Mouse (Mus musculus) midbrain, postnatal 0 days (tissue): Measurements from ENCODE around the gene Cdc6. TPM values are rescaled to one million over a fixed set of nuclear protein-coding genes. Genes with fewer than 3 reads are reported as not detected.
A peak's percentile ranks its signal among the peaks of the same experiment; 100 is the strongest.
"Not testable (repeated sequence)": the region's sequence is repeated elsewhere in the genome, so short reads cannot be mapped to it uniquely, and the experiment has no call there.

ENCODE experiments used
- ATAC-seq: fragments of 200-750 bp; cut with Nextera tagmentation; 2 replicates; pipeline ENCODE4 v1.8.0; 2017; ENCODE audit warnings: moderate number of reproducible peaks, mild to moderate bottlenecking, moderate TSS enrichment, moderate library complexity; ENCODE audit not compliant: low FRiP score
- DNase-seq: peaks from one replicate; pipeline ENCODE4 v3.0.0-alpha.2; 2015; ENCODE audit warnings: low spot score
- H3K27ac ChIP-seq: fragments of 300-500 bp; sonication (generic); 2 replicates; pipeline ENCODE4 v1.5.1; 2014; ENCODE audit warnings: low read depth, mild to moderate bottlenecking, low read length, mixed read lengths
- H3K27me3 ChIP-seq: fragments of 300-500 bp; sonication (generic); 2 replicates; pipeline ENCODE4 v1.6.1; 2014; ENCODE audit warnings: low read length, control low read depth, mixed read lengths; ENCODE audit not compliant: insufficient read depth
- H3K36me3 ChIP-seq: fragments of 300-500 bp; sonication (generic); 2 replicates; pipeline ENCODE4 v1.6.1; 2014; ENCODE audit warnings: low read length, control low read depth, mixed read lengths; ENCODE audit not compliant: insufficient read depth
- H3K4me1 ChIP-seq: fragments of 300-500 bp; sonication (generic); 2 replicates; pipeline ENCODE4 v1.6.1; 2014; ENCODE audit warnings: mild to moderate bottlenecking, control low read depth, antibody characterized with exemption, low read length, mixed read lengths; ENCODE audit not compliant: insufficient read depth
- H3K4me2 ChIP-seq: fragments of 300-500 bp; sonication (generic); 2 replicates; pipeline ENCODE4 v1.6.1; 2014; ENCODE audit warnings: low read depth, mild to moderate bottlenecking, low read length, mixed read lengths; ENCODE audit not compliant: poor library complexity, severe bottlenecking
- H3K4me3 ChIP-seq: fragments of 300-500 bp; sonication (generic); 2 replicates; pipeline ENCODE4 v1.5.1; 2014; ENCODE audit warnings: low read depth, mild to moderate bottlenecking, low read length, moderate library complexity
- H3K9ac ChIP-seq: fragments of 300-500 bp; sonication (generic); replicated peaks from 2 replicates; pipeline ENCODE4 v1.6.1; 2014; ENCODE audit warnings: mild to moderate bottlenecking, low read length, moderate library complexity, mixed read lengths; ENCODE audit not compliant: poor library complexity, severe bottlenecking
- H3K9me3 ChIP-seq: fragments of 300-500 bp; sonication (generic); 2 replicates; pipeline ENCODE4 v1.6.1; 2016; ENCODE audit warnings: low read length, control low read depth
- CTCF ChIP-seq: IDR thresholded peaks from 2 replicates; pipeline ENCODE4 v1.5.1; 2016; ENCODE audit warnings: antibody characterized with exemption, mild to moderate bottlenecking
- WGBS: fragments of 180-500 bp; shearing (Covaris S2); extraction: QIAGEN DNeasy Blood & Tissue Kit; methylation state at CpG from one replicate; pipeline ENCODE4 v1.1.7; 2014; 5-methylcytosine and 5-hydroxymethylcytosine counted together
- polyA plus RNA-seq: library from polyadenylated mRNA; unstranded; fragments of >200 nt; fragmentation: Nextera tagmentation; extraction: Ambion mirVana; gene quantifications from 2 replicates; pipeline ENCODE4 v1.2.1, GENCODE M21; 2015
- total RNA-seq: library from RNA; depleted of rRNA; stranded (reverse); fragments of >200 nt; gene quantifications from 2 replicates; pipeline ENCODE4 v1.2.3, GENCODE M21; 2014

The Cdc6 gene
- total and polyA plus RNA-seq, 2 experiments from 2014 or later, result 0.44 to 0.52 TPM

DNA sequence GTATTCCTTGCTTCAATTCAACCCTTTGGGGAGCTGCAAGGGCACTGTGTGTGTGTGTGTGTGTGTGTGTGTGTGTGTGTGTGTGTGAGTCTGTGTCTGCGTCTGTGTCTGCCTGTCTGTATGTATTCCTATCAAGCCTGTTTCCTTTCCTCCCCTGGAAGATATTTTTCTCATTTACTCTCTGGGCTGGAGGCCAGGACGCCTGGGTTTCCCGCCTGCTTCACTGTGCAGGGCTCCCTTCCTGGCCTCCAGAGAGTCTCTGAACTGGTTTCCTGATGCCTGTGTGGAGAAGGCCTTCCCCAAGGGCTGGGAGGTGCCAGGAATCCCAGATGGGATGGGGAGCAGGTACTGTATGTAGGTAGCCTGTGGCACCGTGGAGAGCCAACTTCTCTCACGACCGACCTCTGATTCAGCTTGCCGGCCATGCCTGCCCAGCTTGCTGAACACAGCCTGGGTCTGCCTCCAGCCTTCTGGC lies 22.6 kb downstream of the Cdc6 start:
- no peak overlapping the region for H3K4me3 ChIP-seq
- no peak for DNase-seq
- H3K9ac ChIP-seq, result 0 out of 2 replicates have a peak overlapping the region, but pooled peaks have one; percentile 29
- H3K27ac ChIP-seq, result no peak overlapping the region
- no peak for TF ChIP-seq CTCF
- peaks cover 29% of the 10 kb centered on the region; the same call in 1 of the 2 replicates for H3K4me1 ChIP-seq
- ATAC-seq, result no peak
- no peaks in the 10 kb centered on the region for H3K9me3 ChIP-seq
- peak overlapping the region; percentile 87 for H3K4me2 ChIP-seq
- H3K27me3 ChIP-seq, result 0 out of 2 replicates have a peak, but pooled peaks cover under 1% of the 10 kb centered on the region
- H3K36me3 ChIP-seq, result no peaks in the 10 kb centered on the region
- WGBS, result 58% methylated on average over 7 of the region's 7 CpGs

- ATAC-seq, result no peak
- Histone ChIP-seq H3K4me2 (no peak overlapping the region), H3K9me3 (no peaks in the 10 kb centered on the region), H3K36me3 (no peaks in the 10 kb centered on the region), H3K4me1 (peaks cover 21% of the 10 kb centered on the region; the same call in 1 of the 2 replicates), H3K9ac (no peak overlapping the region), H3K27ac (no peak overlapping the region), H3K4me3 (no peak overlapping the region), H3K27me3 (0 out of 2 replicates have a peak, but pooled peaks cover 3% of the 10 kb centered on the region)
- DNase-seq, result no peak
- WGBS, result 60% methylated on average over 10 of the region's 10 CpGs
- no peak for TF ChIP-seq CTCF
Observed at GRCm38 (mm10) chr11:98930773-98931512, 23.3 kb downstream of the Cdc6 start.

DNA sequence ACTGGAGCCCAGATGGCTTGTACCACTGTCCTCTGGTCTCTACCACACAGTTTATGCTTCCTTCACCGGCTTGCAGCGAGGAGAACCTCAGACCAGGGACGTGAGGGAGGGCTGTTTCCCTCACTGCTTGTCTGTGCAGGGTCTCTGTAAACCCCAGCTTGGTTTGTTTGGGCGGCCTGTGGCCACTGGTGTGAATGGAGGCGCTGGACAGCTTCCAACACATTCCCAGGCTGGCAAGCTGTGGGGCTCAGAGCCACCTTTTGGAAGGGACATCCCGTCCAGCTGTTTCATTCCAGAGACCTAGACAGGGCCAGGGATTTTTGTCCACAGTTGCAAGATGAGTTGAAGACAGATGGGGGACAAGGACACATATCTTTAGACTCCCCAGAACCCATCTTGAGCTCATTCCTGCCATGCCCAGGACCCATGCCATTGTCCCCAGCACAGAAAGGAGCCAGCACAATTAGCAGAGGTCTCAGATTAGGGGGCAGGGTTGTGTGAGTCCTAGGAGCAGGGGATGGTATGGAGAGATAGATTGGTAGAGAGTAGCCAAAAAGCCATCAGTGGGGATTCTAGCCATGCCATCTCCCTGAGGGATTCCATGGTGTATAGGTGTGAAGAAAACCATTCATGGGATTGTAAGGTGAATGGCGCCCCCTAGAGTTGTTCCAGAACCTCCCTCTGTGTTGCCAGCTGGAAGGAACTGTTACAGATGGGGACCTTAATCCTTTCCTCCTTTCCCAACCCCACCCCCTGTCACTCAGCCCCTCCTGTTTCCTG lies 24.1 kb downstream of the Cdc6 start:
- ATAC-seq, result no peak
- no peak overlapping the region for H3K27ac ChIP-seq
- H3K4me2 ChIP-seq, result no peak overlapping the region
- H3K9ac ChIP-seq, result no peak overlapping the region
- peaks cover 25% of the 10 kb centered on the region; the same call in 1 of the 2 replicates for H3K4me1 ChIP-seq
- H3K4me3 ChIP-seq, result no peak overlapping the region
- peak; percentile 28; the same call in 1 of the 2 replicates for TF ChIP-seq CTCF
- 34% methylated on average over 7 of the region's 7 CpGs for WGBS
- H3K27me3 ChIP-seq, result 0 out of 2 replicates have a peak, but pooled peaks cover 3% of the 10 kb centered on the region
- H3K9me3 ChIP-seq, result no peaks in the 10 kb centered on the region
- no peaks in the 10 kb centered on the region for H3K36me3 ChIP-seq
- peak; percentile 57 for DNase-seq

DNA sequence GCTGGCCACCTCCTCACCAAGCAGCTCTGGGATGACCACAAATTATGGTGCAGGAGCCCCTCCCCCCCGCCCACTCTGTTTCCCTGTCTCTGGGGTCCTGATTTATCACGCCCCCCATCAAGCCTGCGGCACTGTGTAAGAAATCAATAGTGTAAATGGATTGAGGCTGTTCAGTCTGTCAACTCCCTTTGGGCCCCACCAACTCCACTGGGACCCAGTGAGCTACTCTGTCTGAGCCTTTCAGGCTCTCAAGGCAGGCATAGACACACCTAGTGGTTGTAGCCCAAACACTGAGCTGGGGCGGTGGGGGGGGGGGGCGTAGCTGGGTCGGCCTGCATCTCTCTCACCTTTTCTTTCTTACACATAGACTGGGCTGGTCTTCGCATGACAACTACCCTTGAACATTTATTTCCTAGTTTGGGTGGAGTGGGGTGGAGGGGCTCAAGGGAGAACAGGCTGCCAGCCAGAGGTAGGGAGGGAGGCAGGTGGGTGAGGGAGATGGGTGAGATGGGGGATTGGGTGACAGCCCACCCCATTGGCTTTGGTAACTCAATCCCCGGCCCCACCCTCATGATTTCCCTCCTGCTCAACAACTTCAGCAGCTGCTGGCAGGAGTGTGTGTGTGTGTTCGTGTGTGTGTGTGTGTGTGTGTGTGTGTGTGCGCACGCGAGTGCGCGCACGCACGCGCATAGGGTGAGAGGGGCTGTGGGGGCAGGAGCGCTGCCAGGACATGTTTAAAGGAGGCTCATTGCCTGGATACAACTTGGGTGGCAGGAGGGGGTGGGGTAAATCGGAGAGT lies 24.9 kb downstream of the Cdc6 start:
- ATAC-seq (no peak), DNase-seq (no peak)
- Histone ChIP-seq H3K9ac (no peak overlapping the region), H3K4me3 (no peak overlapping the region), H3K4me1 (peaks cover 25% of the 10 kb centered on the region; the same call in 1 of the 2 replicates), H3K27me3 (0 out of 2 replicates have a peak, but pooled peaks cover 3% of the 10 kb centered on the region), H3K27ac (no peak overlapping the region), H3K4me2 (no peak overlapping the region), H3K36me3 (no peaks in the 10 kb centered on the region), H3K9me3 (no peaks in the 10 kb centered on the region)
- WGBS, result 35% methylated on average over 19 of the region's 19 CpGs
- no peak for TF ChIP-seq CTCF

DNA sequence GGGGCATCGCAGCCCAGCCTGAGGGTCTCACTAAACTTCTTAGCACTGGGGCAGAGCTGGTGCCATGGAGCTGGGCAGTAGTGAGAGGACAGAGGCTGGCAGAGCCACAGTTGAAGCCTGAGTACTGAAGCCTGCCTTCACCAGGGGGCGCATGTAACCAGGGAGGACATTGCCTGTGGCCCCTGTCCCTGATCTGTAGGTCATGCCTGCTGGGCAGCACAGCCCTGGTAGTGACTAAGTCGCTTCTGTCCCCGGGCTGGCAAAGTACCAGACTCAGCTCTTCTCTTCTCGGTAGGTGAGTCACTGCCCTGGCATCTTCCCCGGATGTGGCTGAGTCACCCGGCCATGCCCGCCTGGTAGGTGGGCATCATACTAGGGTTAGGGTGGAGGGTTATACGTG lies 25.6 kb downstream of the Cdc6 start:
- no peak overlapping the region for H3K4me3 ChIP-seq
- H3K27me3 ChIP-seq, result 0 out of 2 replicates have a peak, but pooled peaks cover 3% of the 10 kb centered on the region
- ATAC-seq, result no peak
- no peak overlapping the region for H3K9ac ChIP-seq
- WGBS, result 50% methylated on average over 9 of the region's 9 CpGs
- H3K4me2 ChIP-seq, result no peak overlapping the region
- H3K9me3 ChIP-seq, result no peaks in the 10 kb centered on the region
- peak; percentile 53 for TF ChIP-seq CTCF
- H3K36me3 ChIP-seq, result no peaks in the 10 kb centered on the region
- DNase-seq, result peak; percentile 57
- no peak overlapping the region for H3K27ac ChIP-seq
- H3K4me1 ChIP-seq, result peaks cover 26% of the 10 kb centered on the region; the same call in 1 of the 2 replicates

DNA sequence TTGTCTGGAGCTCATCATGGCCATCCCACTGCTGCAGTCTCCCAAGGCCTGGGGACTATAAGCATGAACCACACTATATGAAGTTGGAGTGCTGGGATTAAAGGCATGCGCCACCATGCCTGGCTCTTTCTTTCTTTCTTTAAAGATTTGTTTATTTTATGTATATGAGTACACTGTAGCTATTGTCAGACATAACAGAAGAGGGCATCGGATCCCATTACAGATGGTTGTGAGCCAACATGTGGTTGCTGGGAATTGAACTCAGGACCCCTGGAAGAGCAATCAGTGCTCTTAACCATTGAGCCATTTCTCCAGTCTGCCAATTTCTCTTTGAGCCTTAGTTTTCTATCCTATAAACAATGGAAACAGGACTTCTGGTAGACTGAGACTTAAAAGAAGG lies 26.2 kb downstream of the Cdc6 start:
- not testable (repeated sequence) for H3K9me3 ChIP-seq

More for the DNA sequence above, 26.2 kb downstream of the Cdc6 start:
- H3K27me3 ChIP-seq, H3K4me3 ChIP-seq, DNase-seq, H3K4me2 ChIP-seq, ATAC-seq, H3K27ac ChIP-seq, H3K36me3 ChIP-seq, H3K9ac ChIP-seq: not testable (repeated sequence)
- 91% methylated on average over 2 of the region's 2 CpGs for WGBS
- H3K4me1 ChIP-seq, result peaks cover 21% of the 10 kb centered on the region; the same call in 1 of the 2 replicates
